Mouse (Mus musculus): ENCODE measurements around the gene Edf1.

Edf1 gene

DNA sequence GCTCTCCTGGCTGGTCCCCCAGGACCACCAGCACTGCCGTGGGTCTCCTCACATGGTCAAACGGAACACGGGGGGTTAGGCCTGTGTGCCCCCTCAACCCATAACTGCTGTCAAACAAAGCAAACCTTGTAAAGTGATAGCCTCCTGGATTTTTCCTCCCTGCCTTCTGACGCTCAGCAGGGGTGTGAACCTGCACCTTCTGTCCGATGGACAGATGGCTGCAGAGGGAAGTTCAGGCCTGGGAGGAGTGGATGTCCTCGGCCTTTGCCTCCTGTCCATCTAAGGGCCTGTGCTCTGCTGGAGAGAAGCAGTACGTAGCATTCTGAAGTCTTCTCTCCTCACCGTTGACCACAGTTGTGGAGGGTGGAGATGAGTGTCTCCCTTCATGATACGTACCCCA lies 4.3 kb downstream of the Edf1 start:
- DNase-seq (ENCODE audit: low spot score): no peak

DNA sequence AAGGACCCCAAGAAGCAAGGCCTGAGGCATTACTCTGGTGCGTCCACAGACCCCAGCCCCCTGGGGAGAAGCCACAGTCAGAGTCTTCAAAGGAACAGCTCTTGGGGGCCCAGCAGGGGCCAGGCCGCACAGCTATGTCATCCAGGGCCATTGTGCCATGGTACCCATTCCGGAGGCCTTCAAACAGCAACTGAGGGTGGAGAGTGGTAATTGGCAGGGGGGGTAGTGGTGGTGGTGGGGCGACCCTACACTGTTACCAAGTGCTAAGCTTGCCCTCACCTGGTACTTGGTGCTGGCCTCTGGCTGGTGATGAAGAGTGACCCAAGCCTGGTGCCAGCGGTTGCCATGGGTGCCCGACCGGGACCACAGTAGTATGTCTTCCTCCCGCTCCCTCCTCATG lies 8.1 kb downstream of the Edf1 start:
- DNase-seq (ENCODE audit: low spot score): no peak

DNA sequence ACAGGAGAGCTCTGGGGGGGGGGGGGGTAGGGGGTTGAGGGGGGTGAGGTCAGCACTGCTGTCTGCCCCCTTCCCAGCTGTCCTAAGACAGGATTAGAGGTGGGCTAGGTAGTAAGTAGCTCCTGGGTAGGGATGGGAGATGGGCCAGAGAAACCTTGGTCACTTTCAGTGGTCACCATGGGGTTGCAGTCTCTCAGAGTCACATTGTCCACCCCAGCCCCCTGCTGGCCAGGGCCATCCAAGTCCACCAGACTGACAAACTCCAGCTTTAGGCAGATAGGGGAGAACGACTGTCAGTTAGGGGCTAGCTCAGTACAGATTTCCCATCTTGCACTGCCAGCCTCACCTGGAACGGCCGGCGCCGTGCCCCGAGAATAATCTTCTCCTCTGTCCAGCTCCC lies 8.9 kb downstream of the Edf1 start:
- no peak for DNase-seq (ENCODE audit: low spot score)

DNA sequence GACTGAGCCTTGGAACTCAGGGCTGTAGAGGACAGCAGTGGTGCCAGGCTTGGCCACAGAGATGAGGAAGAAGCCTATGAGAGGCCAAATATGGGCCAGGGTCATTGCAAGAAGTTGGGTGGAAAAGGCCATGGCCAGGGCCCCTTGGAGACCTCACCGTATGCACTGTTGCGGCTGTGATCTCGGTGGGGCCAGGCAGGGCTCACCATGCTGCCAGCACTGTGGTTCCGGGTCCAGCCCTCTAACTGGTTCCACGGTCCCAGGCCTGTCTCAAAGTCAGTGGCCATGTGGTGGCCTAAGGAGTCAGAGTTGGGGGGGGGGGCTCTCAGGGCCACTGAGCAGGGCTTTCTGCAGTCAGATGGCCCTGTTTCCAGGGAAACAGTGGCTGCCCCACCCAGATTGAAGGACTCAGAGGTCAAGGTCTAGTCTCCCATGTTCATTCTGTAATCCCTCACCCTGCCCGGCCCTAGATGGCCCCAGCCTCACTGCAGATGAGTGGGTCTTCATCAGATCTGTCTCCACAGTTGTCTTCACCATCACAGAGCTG lies 10.9 kb downstream of the Edf1 start:
- DNase-seq (ENCODE audit: low spot score): no peak

DNA sequence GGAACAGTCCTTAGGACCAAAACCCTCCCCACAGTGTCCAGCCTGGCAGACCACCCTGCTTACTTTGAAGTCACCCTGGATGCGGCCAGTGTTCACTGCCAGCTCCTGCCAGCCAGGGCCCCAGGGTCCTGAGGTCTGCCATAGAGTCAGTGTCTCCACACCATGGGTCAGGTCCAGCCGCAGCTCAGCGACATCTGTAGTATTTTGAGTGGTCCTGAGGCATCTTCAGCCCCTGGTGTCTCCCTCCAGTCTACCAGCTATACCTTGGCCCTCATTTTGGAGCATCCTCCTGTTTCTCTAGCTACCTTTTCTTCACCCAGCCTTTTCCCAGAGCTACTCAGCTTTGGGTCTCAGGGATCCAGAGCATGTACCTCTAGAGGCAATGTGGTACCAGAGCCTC lies 11.7 kb downstream of the Edf1 start:
- no peak for DNase-seq (ENCODE audit: low spot score)

DNA sequence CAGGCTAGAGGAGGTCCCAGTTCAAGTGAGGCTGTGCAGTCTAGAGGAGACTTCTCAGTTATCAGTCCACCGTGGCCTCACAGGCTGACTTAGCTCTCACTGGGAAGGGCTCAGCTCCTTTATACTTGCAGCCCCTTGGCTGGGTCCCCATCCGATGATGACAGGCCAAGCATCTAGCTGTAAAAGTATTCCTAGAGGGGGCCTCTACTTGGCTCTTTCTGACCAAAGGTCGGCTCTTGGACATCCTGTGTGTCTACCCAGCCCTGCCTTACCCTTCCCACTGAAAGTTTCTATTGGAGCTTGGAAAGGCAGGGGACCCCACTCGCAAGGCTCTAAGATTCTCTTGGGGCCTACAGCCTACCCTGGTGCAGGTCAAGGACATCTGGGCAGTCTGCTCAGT lies 13.6 kb downstream of the Edf1 start:
- DNase-seq (ENCODE audit: low spot score): no peak

DNA sequence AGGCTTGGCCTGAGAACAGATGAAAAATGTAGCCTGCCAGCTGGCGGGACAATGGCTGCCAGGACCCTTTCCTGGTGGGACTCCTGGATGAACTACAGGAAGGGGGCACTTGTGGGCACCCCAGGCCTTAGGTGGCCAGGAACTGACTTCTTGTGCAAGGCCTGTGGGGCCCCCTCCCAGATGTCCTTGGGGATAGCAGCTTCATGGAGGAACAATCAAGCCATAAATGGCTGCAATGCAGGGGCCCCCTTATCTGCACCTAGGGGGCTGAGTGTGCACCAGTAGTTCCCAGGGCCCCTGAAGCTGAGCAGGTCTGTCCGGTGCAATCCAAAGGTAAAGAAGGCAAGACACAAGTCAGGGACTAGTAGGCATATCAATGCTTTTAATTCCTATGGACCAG lies 15.4 kb downstream of the Edf1 start:
- no peak for DNase-seq (ENCODE audit: low spot score)

DNA sequence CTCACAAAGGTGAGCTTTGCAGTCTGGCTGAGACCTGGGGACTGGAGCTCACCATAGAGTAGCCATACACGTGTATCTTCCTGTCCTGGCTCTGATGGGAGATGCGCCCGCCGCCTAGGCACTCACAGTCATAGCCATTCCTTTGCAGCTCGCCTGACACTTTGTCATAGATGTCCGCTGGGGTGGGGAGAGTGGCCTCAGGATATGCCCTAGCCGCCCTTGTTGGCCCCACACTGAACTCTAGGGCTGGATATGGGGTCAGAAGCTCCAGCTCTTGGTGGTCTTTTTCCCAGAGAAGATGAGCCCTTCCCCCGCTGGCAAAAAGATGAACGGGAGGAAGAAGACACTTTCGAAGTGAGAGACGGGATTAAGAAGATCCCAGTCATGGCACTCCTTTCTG lies 16.5 kb downstream of the Edf1 start:
- no peak for DNase-seq (ENCODE audit: low spot score)

DNA sequence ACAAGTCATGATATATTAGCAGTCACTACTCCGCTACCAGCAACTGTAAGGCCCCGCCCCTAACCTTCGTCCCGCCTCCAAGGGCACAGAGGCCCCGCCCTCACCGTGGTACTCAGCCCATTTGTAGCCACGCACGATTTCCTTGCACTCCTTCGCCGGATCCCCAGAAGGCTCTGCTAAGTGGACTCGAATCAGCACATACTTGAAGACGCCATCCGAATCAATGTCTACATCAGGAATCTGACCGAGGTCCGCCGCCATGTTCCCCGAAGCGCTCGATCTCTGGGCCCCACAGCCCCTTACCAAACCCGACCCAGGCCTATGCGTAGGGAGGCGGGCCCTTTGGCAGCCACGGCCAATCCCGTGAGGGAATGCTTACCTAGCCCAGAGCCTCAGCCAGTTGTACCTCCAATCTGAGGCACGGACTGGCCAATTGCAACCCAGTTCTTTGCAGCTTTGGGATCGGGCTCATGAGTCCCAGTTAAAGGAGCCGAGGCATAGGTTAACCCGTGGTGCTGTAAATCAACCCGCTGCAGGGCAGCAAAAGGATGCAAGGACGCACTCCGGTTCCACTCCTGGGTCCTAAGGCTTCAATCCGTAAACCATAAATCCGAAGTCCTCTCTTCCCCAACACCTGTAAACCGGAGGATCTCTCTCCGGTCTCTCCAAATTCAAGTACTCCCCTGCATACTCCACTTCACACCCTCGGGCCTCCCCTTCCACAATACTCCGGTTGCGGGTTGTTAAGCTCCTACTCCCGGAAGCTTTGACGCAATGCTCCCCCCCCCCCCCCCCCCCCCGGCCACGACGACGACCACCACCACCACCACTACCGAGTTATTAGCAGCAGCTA lies 17.2 kb downstream of the Edf1 start, which contains the start of the genes Mamdc4 and Phpt1:
Mamdc4 (minus strand) TSS at position 267 of the 853 bp plus-strand sequence.
Phpt1 (minus strand) TSS at position 646 of the 853 bp plus-strand sequence.
- peak; percentile 81 for DNase-seq (ENCODE audit: low spot score)

DNA sequence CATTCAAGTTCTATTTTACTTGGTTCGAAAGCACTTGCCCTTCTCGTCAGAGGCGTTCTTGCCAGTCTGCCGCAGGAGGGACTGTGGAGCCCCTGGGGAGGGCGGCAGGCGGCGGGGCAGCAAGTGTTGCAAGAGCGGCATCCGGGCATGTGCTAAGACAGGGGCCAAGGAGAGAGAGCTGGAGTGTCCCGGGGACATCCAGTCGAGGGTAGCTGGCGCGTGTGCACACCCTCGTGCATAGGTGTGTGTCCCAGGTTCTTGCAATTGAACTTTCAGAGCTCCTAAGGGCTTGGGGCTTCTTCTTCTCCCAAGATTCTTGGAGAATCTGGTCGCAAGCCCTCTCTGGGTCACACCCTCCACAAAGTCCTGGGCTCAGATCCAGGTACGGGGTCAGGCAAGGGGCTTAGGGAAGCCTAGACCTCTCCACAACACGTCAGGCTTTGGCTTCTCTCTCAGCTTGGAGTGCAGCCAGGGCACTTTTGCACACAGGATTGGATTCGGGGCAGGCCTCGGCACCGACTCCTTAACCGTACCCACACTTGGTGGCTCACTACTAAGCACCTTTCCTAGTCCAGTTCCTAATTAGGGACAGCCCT lies 17.9 kb downstream of the Edf1 start:
- DNase-seq (ENCODE audit: low spot score): no peak

DNA sequence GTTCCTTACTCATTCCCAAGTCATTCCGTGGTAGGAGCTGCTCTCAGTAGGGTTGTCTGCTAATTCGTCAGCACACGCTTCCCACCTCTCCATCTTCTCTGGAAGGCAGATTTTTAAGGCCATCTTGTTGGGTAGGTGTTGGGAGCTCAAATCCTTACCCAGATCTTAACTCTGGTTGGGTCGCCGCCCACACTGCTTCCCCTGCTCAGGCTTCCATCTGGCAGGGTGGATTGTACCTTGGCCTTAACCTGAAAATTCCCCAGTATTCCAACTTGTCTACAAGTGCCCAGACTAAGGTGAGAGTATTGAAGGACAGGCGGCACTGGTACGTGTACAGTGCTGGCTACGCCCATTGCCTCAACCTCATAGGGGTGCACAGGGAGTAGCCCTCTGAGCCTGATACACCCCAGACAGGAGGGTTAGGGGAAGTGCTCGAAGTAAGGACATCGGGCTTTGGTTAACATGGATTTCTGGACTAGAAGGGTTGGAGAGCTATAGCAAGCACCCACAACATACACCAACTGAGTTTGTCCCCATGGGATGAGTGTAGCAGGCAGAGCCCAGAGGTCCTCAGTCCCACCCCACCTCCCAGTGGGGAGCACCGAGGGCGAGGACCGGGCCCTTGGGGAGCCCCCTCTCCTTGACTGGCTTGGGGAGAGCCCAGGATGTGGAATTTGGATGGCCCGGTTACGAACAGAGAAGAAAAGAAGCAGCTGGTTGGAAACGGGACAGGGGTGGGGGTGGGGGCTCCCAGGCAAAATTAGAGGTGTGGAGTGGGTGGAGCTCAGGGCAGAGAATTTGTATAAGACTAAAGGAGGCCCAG lies 18.6 kb downstream of the Edf1 start:
- DNase-seq (ENCODE audit: low spot score): no peak

DNA sequence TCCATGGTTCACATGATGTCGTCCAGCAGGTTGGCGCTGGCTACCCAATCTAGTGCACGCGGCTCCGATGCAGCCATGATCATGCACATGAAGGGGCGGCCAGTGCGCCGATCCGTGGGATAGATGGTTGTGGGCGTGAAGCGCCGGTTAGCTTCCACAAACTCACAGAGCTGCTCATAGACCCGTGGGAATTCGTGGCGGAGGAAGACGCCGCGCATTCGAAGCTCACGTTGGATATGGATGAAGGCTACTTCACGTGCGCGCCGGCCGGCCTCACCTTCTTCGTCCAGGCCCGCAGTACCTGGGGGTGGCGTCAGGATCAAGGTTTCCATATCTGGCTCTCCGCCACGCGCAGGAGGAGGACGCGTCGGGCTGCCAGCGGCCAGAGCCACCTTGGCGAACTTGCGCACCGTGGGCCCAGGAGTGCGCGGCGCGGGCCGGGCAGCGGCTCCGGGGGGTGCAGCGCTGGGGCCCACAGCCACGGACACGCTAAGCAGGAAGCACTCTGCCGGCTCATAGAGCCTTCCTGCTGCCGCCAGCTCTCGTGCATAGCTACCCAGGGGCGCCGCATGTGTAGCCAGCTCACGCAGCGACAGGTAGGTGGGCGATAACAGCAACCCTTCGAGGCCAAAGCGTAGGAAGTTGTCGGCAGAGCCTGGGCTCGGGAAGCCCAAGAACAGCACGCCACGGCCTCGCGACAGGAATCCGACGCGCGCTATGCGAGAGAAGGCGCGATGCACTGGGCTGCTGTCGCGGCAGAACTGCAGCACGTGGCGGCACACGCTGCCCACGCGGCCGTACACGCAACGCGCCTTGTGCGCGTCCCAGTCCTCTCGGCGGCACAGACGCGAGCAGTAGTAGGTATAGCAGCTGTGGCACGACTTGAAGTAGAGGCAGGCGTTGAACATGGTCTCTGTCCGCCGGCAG lies 19.6 kb downstream of the Edf1 start:
- no peak for DNase-seq (ENCODE audit: low spot score)

DNA sequence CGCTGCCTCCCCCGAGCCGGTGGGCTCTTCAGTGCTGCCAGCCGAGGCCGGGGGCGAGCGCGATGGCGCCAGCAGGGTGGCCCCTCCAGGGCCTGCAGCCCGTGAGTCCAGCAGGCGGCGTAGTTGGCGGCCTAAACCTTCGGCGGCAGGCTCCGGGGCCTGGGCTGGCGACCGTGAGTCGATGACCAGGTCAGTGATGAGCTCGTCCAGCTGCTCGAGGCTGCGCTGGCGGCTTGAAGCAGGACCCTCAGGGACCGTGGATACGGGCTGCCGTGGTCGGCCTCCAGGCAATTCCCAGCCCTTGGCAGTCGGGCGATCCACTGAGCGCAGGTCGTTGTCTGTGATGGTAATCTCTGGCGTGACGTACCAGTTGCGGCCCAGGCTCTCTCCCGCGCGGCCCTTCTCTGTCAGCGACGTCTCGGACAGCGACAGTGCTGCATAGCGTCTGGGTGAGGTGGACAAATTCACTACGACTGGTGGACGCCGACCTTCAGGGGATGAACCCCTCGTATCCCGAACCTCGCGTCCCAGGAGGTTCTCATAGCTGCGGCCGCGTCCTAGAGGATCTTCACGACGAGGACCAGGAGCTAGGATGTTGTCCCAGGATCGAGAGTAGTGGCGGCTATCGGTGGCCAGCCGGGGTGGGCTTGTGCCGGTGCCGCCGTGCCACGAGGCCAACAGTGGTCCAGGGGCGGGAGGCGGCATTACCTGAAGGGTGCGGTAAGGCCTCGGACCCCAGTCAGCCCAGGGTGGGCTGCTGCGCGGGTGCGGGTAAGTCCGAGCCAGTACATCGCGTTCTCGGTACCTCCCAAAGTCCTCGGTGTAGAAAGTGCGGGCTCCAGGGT lies 20.5 kb downstream of the Edf1 start:
- DNase-seq (ENCODE audit: low spot score): no peak

DNA sequence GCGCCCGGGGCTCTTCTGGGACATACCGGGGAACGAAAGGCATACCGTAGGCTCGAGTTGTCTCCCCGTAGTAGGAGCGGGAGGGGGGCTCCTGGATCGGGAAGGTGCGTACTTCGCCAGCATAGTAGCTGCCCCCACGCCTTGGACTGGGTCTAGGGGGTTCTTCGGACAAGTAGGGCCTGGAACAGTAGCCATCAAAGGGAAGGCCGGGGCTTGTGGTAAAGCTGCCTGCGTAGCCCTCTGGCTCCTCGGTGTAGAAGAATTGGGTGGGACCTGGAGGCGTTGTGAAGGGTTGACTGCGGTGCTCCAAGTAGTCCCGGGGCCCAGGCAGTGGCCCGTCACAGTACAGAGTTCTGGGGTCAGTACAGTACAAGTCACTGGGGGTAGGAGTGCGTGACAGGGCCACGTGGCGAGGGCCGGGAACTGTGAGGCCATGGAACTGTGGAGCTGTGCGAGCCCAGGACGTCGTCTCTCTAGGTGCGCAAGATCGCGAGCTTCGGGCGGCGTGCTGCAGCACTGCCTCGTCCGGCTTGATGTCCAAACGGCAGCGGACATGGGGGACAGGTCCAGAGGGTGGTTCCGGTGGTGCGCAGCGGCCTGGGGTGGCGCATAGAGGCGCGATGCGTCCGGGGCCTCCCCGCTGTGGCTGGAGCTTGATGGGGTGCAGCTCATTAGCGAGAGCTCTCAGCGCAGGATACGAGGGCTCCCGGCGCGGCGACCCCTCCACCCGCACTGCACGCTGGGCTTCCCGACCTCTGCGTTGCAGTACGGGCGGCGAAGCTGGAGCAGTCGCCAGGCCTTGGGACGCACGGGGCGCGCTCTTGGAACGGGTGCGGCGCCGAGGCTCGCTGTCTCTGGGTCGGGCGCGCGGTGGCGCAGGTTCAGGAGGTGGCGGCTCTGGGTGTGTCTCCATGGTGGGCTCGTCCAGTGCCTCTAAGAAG lies 21.4 kb downstream of the Edf1 start:
- DNase-seq (ENCODE audit: low spot score): no peak

DNA sequence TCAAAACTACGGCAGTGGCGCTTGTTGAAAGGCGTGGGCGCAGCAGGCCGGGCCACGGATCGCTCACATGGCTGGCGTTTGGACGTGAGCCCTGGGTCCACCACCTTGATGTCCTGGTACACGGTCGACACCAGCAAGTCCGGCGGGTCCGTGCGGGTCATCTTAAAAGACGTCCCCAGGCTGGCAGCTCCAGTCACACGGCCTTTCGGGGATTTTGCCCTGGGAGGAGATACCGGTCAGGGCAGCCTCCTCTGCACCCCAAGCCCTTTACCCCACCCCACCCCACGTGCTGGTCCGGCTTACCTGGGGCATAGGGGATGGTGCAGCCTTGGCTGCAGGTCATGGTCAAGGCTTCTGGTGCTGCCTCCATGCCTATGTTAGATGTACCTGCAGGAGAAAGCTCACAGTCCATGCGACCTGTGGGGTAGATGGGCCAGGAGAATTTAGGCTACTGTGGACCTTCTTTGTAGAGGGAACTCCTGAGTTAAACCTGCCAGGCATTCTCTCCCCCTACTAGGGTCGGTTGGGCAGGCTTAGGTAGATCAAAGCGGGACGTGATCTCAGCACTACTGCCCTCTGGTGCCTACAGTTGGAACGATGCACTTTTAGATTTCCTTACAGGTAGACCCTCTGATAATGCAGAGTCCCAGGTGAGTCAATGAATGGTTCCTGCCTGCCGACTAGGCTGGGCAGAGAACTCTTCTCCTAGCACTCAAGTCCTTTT lies 22.3 kb downstream of the Edf1 start:
- no peak for DNase-seq (ENCODE audit: low spot score)

DNA sequence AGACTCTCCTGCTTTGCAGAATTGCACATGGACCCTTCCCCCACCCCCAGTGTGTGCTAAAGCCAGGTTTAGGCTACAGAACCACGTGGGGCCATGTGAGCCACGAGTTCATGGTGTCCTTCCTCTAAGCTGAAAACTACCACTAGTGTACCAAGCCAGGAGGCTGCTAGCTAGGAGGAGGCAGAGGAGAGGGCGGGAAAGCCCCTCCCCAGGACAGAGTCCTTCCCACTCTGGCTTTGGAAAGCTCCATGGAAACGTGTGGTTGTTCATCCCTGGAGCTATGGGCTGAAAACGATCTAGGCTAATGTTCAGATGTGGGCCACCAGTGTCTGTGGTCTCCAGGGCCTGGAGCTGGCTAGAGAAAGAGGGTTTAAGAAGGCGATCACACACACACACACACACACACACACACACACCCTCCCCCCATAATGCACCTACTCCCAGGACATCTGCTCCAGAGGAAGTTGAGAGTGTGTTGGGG lies 23.0 kb downstream of the Edf1 start:
- DNase-seq (ENCODE audit: low spot score): no peak

DNA sequence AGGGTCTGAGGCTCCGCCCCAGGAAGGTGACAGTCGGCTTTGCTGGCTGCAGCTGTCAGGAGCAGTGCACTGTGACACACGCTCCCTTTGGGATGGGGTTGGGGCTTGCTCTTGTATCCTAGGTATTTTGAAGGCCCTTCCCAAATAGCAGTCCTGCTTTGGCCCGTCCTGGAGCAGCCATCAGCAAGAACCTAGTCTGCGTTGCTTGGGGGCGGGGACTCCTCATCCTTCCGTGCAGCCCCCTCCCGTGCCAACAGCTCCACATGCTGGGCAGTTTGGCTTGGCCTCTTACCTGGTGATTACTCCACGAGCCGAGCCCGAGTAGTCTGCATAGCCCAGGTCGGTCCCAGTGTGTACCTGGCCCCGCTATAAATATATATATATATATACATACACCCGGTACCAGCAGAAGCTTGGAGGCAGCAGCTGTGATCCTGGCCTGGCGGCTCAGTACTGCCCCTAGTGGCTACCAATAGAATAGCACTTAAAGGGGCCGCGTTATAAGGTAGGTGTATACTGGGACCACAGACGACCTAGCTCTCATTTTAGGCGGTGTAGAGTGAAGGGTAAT lies 23.7 kb downstream of the Edf1 start, which contains the start of gene Ajm1:
Ajm1 (minus strand) TSS at position 464 of the 571 bp plus-strand sequence.
- no peak for DNase-seq (ENCODE audit: low spot score)

DNA sequence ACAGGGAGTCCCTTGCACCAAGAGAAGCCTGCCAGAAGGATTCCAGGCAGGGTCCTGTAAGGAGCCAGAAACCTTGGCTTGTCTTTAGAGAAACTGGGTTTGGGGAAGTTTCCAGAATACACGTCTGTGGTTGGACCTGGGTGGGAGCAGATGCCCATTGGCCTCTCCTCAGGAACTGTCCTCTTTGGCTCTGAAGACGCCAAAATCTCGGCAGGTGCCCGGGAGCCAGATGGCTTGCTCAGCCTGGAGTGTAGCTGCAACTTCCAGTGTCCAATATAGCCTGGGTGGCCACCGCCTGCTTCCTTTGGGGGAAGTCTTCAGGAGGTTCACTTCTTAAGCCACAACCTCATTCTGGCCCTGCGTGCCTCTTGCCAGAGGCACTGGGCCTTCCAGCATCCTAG lies 24.3 kb downstream of the Edf1 start:
- no peak for DNase-seq (ENCODE audit: low spot score)
